Mouse (Mus musculus) testis, adult 2 months (tissue): Measurements from ENCODE around the gene Tomm34.

ENCODE experiments used
- CTCF ChIP-seq: fragments of 200-500 bp; IDR thresholded peaks from 2 replicates; pipeline ENCODE4 v1.5.1; 2012; ENCODE audit warnings: low read depth, mild to moderate bottlenecking, inconsistent platforms, low read length, moderate library complexity; ENCODE audit not compliant: control insufficient read depth, insufficient read depth, insufficient replicate concordance
- POLR2A ChIP-seq: fragments of 200-500 bp; IDR thresholded peaks from 2 replicates; pipeline ENCODE4 v1.6.1; 2012; ENCODE audit warnings: low read depth, mild to moderate bottlenecking, inconsistent platforms, low read length, moderate library complexity; ENCODE audit not compliant: control insufficient read depth

DNA sequence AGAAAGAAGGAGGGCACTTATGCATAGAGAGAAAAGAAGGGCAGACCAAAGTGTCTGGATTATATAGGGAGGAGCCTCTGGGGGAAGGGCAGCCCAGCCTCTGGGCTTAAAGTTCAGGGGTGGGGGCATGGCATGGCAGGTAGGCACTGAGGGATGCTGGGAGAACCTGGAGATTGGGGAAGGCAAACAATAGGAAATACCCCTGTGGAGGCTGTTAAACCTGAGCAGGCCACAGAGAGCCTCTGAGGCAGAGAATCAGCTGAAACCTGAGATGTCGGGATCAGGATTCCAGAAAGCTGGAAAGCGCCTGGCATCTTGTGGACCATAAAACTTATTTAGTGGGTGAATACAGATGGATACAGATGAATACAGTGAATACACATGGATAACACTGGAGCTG is 1.1 kb upstream of the Tomm34 start:
- TF ChIP-seq CTCF (no peak), POLR2A (no peak)
